Mouse (Mus musculus) cerebellum, postnatal 36 days (tissue): ENCODE results near the gene Wwox.
A peak's percentile ranks its signal among the peaks of the same experiment; 100 is the strongest.
"Not testable (repeated sequence)": the region's sequence is repeated elsewhere in the genome, so short reads cannot be mapped to it uniquely, and the experiment has no call there.

Experiments used
- DNase-seq, 2 experiments: peaks; one replicate each; pipeline ENCODE4 v3.0.0; 2021 to 2022; ENCODE audit warnings: mixed read lengths in 2 of 2

The Wwox gene

GRCm38 (mm10) chr8:114810470-114810869 is 371.0 kb downstream of the Wwox start:
- DNase-seq = no peak

- DNase-seq = no peak
Observed at GRCm38 (mm10) chr8:114813830-114814229, 374.4 kb downstream of the Wwox start.

GRCm38 (mm10) chr8:114814769-114815736 is 375.6 kb downstream of the Wwox start:
- DNase-seq = no peak

- DNase-seq = no peak
Observed at GRCm38 (mm10) chr8:114816343-114816742, 376.9 kb downstream of the Wwox start.

- no peak for DNase-seq
Observed at GRCm38 (mm10) chr8:114816949-114817348, 377.5 kb downstream of the Wwox start.

- no peak for DNase-seq
Observed at GRCm38 (mm10) chr8:114821543-114821942, 382.1 kb downstream of the Wwox start.

GRCm38 (mm10) chr8:114825460-114825859 is 386.0 kb downstream of the Wwox start:
- DNase-seq = no peak

DNA sequence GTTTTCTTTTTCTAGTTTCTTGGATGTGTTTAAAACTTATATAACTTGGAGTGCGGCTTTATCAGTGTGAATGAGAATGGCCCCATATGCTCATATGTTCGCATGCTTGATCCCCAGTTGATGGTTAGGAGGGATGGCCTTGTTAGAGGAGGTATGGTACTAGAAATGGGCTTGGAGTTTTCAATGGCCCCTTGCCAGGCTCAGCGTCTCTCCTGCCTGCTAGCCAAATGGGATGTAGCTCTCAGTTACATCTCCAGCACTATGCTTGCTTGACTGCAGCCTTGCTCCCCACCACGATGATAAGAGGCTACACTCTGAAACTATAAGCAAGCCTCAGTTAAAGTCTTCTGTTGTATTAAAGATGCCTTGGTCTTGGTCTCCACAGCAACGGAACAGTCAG is 387.5 kb downstream of the Wwox start:
- DNase-seq = peak; percentile 21 to 33

- not testable (repeated sequence) for DNase-seq
Observed at GRCm38 (mm10) chr8:114827810-114828209, 388.4 kb downstream of the Wwox start.

DNA sequence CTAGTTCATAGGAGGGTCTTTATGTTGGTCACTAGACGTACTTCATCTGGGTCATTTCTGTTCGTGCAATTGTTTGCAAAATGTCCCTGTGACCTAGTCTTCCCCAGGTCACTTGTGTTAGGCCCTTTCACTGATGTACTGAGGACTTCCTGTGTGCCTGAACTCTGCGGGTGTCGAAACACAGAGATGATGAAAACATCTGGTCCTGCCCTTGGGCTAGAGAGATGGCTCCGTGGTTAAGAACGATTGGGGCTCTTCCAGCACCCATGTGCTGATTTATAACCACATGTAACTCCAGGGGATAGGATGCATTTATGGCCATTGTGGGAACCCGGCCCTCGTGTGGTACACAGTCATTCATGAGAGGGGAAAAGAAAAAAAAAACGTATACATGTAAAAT is 392.1 kb downstream of the Wwox start:
- DNase-seq = no peak

DNA sequence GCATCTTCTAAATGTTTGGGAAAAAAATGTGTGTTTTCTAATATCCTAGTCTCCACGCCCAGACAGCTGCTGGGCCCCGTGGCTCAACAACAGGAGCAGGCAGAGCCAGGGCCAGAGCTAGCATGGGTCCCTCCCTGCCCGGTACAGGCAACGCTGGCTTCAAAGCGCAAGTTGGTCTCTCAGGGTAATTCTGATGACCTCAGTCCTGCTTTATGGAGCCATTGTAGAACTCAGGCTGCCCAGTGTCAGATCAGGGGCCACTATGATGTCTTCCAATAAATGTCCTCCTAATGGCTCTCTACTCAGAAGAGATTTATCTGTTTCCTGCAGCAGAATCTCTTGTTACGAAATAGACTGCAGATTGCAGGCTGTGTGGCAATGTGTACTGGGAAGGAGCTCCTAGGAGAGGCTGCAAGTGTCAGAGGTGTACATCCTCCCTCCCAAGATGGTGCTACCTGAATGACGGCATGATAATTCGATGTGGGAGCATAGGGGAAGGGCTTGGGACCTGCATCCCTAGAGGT is 392.9 kb downstream of the Wwox start:
- DNase-seq = no peak

GRCm38 (mm10) chr8:114834730-114835129 is 395.3 kb downstream of the Wwox start:
- no peak for DNase-seq

DNA sequence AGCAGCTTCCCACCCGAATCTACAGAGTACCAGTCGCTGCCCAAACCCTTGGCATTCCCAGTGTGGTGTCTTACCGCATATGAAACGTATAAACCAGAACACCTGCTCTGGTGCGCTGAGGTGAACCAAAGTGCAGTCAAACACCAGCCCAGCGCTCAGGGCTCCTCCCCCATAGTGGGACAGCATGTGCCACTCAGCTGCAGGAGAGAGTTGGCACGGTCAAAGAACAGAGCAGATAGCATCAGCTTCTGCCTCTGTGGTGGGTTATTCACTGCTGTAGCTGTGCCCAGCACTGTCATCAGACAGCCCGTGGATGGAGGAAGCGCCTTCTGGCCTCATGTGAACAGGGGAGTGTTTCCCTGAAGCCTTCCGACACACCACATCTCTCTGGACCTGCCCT is 400.5 kb downstream of the Wwox start:
- no peak for DNase-seq

- no peak for DNase-seq
Observed at GRCm38 (mm10) chr8:114847666-114848065, 408.2 kb downstream of the Wwox start.

GRCm38 (mm10) chr8:114849461-114849860 is 410.0 kb downstream of the Wwox start:
- no peak for DNase-seq

DNA sequence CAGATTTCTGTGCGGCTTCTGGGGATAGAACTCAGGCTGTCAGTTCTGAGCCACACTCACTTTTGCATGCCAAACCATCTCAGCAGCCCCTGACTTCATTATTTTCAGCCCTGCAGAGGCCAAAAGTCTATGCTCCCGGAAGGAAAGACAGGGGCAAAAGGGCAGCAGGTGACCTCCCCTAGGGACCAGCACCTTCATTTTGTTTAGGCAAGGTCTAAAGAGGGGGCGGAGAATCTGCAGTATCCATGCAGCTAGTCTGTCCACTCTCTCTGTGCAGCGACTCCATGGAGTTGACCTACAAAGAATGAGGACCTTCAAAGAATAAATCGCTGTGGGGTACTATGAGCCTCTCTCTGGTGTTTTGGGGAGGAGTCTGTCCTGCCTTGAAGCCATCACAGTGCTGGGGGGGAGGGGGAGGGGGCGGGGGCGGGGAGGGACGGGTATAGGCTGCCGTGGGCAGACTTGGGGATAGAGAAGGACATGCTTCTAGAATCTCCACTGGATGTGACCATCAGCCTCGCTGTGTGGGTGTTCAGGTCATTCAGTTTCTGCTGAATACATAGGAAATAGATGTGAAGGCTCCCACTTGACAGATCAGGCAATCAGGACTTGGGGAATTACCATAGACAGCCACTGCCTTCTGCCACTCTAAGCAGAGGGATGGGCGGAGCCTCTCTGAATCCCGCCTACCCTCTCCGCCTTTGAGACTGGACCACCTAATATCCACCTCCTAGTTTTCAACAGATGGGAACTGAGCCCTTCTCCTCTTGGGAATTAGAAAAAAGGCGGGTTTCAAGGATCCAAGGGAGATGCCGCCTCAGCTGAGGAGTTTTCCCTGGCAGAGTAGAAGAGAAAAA is 410.8 kb downstream of the Wwox start:
- no peak for DNase-seq

GRCm38 (mm10) chr8:114853765-114854164 is 414.3 kb downstream of the Wwox start:
- no peak for DNase-seq

DNA sequence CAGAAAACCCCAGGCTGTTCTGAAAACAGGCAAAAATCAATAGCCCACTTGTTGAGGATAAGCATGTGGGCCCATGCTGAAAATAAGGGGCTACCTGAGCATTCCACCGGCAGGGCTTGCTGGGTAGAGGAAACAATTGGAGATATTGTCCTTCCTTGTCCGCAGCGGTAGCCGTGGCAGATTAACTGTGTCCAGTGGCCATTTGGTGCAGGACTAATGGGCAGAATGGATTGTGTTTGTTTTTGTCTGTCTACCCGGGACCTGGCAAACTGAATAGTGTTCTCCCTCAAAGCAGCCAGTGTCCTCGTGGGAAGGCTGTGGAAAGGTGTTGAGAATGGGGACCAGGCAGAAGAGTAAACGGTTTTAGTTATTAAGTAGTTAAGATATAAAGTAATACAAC is 416.4 kb downstream of the Wwox start:
- no peak for DNase-seq

- DNase-seq = no peak
Observed at GRCm38 (mm10) chr8:114865911-114866310, 426.5 kb downstream of the Wwox start.

DNA sequence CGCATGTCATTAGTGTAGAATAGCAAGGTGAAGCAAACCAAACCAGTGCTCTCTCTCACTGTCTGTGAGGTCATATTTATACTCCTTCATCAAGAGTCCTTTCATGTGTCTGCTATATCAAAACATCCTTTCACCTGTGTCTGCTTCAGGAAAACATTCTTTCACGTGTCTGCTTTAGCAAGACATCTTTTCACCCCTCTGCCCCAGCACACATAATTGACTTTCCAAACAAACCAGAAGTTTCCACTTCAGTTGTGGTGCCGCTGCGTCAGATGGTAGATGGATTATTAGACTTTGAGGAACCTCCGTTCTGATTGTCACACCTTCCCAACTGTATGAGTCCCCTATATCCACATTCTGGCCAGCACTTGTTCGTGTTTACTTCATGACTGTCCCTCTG is 429.9 kb downstream of the Wwox start:
- no peak for DNase-seq

- no peak for DNase-seq
Observed at GRCm38 (mm10) chr8:114870410-114870809, 431.0 kb downstream of the Wwox start.

GRCm38 (mm10) chr8:114872491-114872890 is 433.0 kb downstream of the Wwox start:
- DNase-seq = no peak

DNA sequence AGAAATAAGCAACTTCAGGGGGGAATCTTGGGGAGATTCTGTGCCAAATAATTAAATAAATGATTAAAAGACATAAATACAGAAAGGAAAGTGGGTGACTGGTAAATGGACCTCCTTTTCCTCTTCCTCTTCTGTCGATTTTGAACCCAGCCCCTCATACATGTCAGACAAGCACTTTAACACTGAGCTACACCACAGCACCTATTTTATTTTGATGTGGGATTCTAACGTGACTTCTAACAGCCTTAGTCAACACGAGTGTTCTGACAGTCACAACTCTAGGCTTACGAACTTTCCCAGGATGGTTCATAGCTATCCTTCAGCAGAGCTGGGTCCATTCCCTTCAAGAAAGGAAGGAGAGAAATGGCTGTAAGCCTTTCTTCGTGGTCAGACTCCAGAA is 435.7 kb downstream of the Wwox start:
- DNase-seq = no peak
